Mouse (Mus musculus) small intestine, adult 2 months (tissue): ENCODE results near the gene Habp2.

Experiments
- CTCF ChIP-seq: fragments of 200-500 bp; IDR thresholded peaks from 2 replicates; pipeline ENCODE4 v1.5.1; 2012; ENCODE audit warnings: low read depth, mild to moderate bottlenecking, control low read depth, inconsistent platforms, low read length, moderate library complexity, mixed read lengths; ENCODE audit not compliant: insufficient replicate concordance, insufficient read length; ENCODE audit errors: extremely low read depth
- POLR2A ChIP-seq: fragments of 200-500 bp; IDR thresholded peaks from 2 replicates; pipeline ENCODE4 v1.6.1; 2012; ENCODE audit warnings: low read depth, mild to moderate bottlenecking, control low read depth, inconsistent platforms, low read length, moderate library complexity

GRCm38 (mm10) chr19:56368912-56369311, 82.0 kb downstream of the Habp2 start:
- no peak for TF ChIP-seq CTCF
- no peak for TF ChIP-seq POLR2A
